Mouse (Mus musculus) ES-E14 (cell line): ENCODE results near the gene Zfp473. TPM values are rescaled to one million over a fixed set of nuclear protein-coding genes. Genes with fewer than 3 reads are reported as not detected.

Source experiments
- DNase-seq: peaks from one replicate; pipeline ENCODE4 v3.0.0-alpha.2; 2013; ENCODE audit warnings: low read depth, low spot score
- H3K27ac ChIP-seq: 2 replicates; pipeline ENCODE4 v1.5.1; 2012; ENCODE audit warnings: low read depth, mild to moderate bottlenecking, low read length, moderate library complexity, mixed read lengths; ENCODE audit not compliant: poor library complexity, insufficient read depth, severe bottlenecking
- H3K36me3 ChIP-seq: 2 replicates; pipeline ENCODE4 v1.6.1; 2012; ENCODE audit warnings: mild to moderate bottlenecking, low read length, moderate library complexity, mixed read lengths; ENCODE audit not compliant: control insufficient read depth, poor library complexity, insufficient read depth, severe bottlenecking
- H3K4me1 ChIP-seq, 2 experiments: fragments of 150-350 bp in 1 of 2; sonication (generic) in 1 of 2; 2 replicates each; pipeline ENCODE4 v1.6.1; 2012; ENCODE audit warnings: low read length in 2 of 2, mild to moderate bottlenecking in 1 of 2, mixed read lengths in 1 of 2; ENCODE audit not compliant: control insufficient read depth in 2 of 2, insufficient read depth in 2 of 2, poor library complexity in 1 of 2
- H3K4me3 ChIP-seq, 2 experiments: fragments of 150-350 bp in 1 of 2; sonication (generic) in 1 of 2; 2 replicates each; pipeline ENCODE4 v1.5.1; 2012; ENCODE audit warnings: low read length in 2 of 2, low read depth in 1 of 2, mild to moderate bottlenecking in 1 of 2, mixed read lengths in 1 of 2; ENCODE audit not compliant: insufficient read depth in 1 of 2, poor library complexity in 1 of 2, severe bottlenecking in 1 of 2
- H3K9ac ChIP-seq: 2 replicates; pipeline ENCODE4 v1.6.1; 2012; ENCODE audit warnings: low read depth, mild to moderate bottlenecking, low read length, mixed read lengths; ENCODE audit not compliant: poor library complexity, insufficient read depth, severe bottlenecking
- H3K9me3 ChIP-seq: fragments of 150-350 bp; sonication (generic); 2 replicates; pipeline ENCODE4 v1.6.1; 2012; ENCODE audit warnings: low read depth, mild to moderate bottlenecking, low read length; ENCODE audit not compliant: control insufficient read depth, insufficient read depth
- CHD2 ChIP-seq: IDR thresholded peaks from 2 replicates; pipeline ENCODE4 v1.6.1; 2014; ENCODE audit warnings: mild to moderate bottlenecking, low read depth, low read length, inconsistent platforms
- HCFC1 ChIP-seq: IDR thresholded peaks from 2 replicates; pipeline ENCODE4 v1.6.1; 2012; ENCODE audit warnings: low read length, inconsistent platforms, borderline replicate concordance; ENCODE audit not compliant: insufficient read depth
- MAFK ChIP-seq: IDR thresholded peaks from 2 replicates; pipeline ENCODE4 v1.6.1; 2014; ENCODE audit warnings: mild to moderate bottlenecking, low read depth, low read length, inconsistent platforms; ENCODE audit not compliant: insufficient read depth
- ZC3H11A ChIP-seq: IDR thresholded peaks from 2 replicates; pipeline ENCODE4 v1.6.1; 2012; ENCODE audit warnings: low read depth, mild to moderate bottlenecking, inconsistent platforms, low read length, borderline replicate concordance
- ZNF384 ChIP-seq: IDR thresholded peaks from 2 replicates; pipeline ENCODE4 v1.6.1; 2012; ENCODE audit warnings: low read depth, low read length, inconsistent platforms
- in situ Hi-C, 2 experiments: fragments of 600-800 bp; cut with MboI; formaldehyde crosslinking; loops; one replicate each; pipeline ENCODE4 v1.15.1; 2025; ENCODE audit warnings: low sequenced_read_pairs in 2 of 2, inconsistent platforms in 1 of 2; ENCODE audit not compliant: unreplicated experiment in 2 of 2
- total RNA-seq: library from RNA; depleted of rRNA; stranded (reverse); fragments of 300-350 nt; gene quantifications from 2 replicates; pipeline ENCODE4 v1.2.3, GENCODE M21; 2012

The Zfp473 gene
- total RNA-seq, 1 experiment = 15.1 TPM

- in situ Hi-C loops = no loop called here
- no peak for DNase-seq
- peaks cover 26% of the 10 kb centered on the region for H3K36me3 ChIP-seq
- no peak overlapping the region for H3K4me3 ChIP-seq
- TF ChIP-seq MAFK = no peak
- no peak for TF ChIP-seq HCFC1
- TF ChIP-seq ZC3H11A = no peak
- TF ChIP-seq CHD2 = no peak
- no peak for TF ChIP-seq ZNF384
- H3K9ac ChIP-seq = no peak overlapping the region
- no peaks in the 10 kb centered on the region for H3K9me3 ChIP-seq
- H3K4me1 ChIP-seq = no peaks in the 10 kb centered on the region
- no peak overlapping the region for H3K27ac ChIP-seq
Measured at GRCm38 (mm10) chr7:44760366-44760765, 9.5 kb upstream of the Zfp473 start.

- no peaks in the 10 kb centered on the region for H3K9me3 ChIP-seq
- in situ Hi-C loops = no loop called here
- H3K4me1 ChIP-seq = no peaks in the 10 kb centered on the region
- DNase-seq = no peak
- H3K9ac ChIP-seq = no peak overlapping the region
- H3K4me3 ChIP-seq = no peak overlapping the region
- no peak for TF ChIP-seq ZC3H11A
- peak; percentile 63; the same call in 1 of the 2 replicates for TF ChIP-seq MAFK
- no peak for TF ChIP-seq ZNF384
- H3K27ac ChIP-seq = no peak overlapping the region
- peaks cover 29% of the 10 kb centered on the region for H3K36me3 ChIP-seq
Measured at GRCm38 (mm10) chr7:44757164-44757563, 6.3 kb upstream of the Zfp473 start.

GRCm38 (mm10) chr7:44748101-44749044, 2.5 kb downstream of the Zfp473 start, which contains the start of gene Vrk3:
TSS of gene Vrk3 (plus strand) at chr7:44748413.
- peak; percentile 95 for DNase-seq
- Histone ChIP-seq H3K4me3 (peak within 1 kb of the TSS; percentile 81 to 87), H3K36me3 (peaks cover 5% of the 10 kb centered on the region; the same call in 1 of the 2 replicates), H3K4me1 (peaks cover 2 to 3% of the 10 kb centered on the region in 2 experiments; a peak in 3 of 4 replicates), H3K9me3 (no peaks in the 10 kb centered on the region), H3K27ac (peak within 1 kb of the TSS; percentile 71), H3K9ac (peak within 1 kb of the TSS; percentile 89)
- TF ChIP-seq HCFC1 = peak; percentile 93
- no peak for TF ChIP-seq MAFK
- TF ChIP-seq ZNF384 = no peak
- no peak for TF ChIP-seq ZC3H11A
- TF ChIP-seq CHD2 = no peak
- in situ Hi-C loops = no loop called here

GRCm38 (mm10) chr7:44747115-44747514, 3.7 kb downstream of the Zfp473 start:
- in situ Hi-C loops = no loop called here
- H3K4me3 ChIP-seq = peak overlapping the region; percentile 81 to 87
- H3K36me3 ChIP-seq = peaks cover 2% of the 10 kb centered on the region; the same call in 1 of the 2 replicates
- H3K9ac ChIP-seq = peak overlapping the region; percentile 89
- no peak for DNase-seq
- TF ChIP-seq ZC3H11A (no peak), ZNF384 (no peak), CHD2 (no peak), HCFC1 (no peak), MAFK (no peak)
- H3K4me1 ChIP-seq = peaks cover 2 to 3% of the 10 kb centered on the region in 2 experiments; a peak in 3 of 4 replicates
- H3K27ac ChIP-seq = no peak overlapping the region
- H3K9me3 ChIP-seq = no peaks in the 10 kb centered on the region
